Mouse (Mus musculus) R1 (cell line): ENCODE results near the gene Optn.

ENCODE experiments used
- DNase-seq: peaks from one replicate; pipeline ENCODE4 v3.0.0-alpha.2; 2018; ENCODE audit warnings: low read depth, low spot score

Optn gene

GRCm38 (mm10) chr2:5031215-5031614 lies 32.6 kb downstream of the Optn start:
- no peak for DNase-seq

GRCm38 (mm10) chr2:5029808-5030207 lies 34.0 kb downstream of the Optn start:
- no peak for DNase-seq

- DNase-seq: peak; percentile 45
Observed at GRCm38 (mm10) chr2:5028047-5028446, 35.8 kb downstream of the Optn start.

GRCm38 (mm10) chr2:5027057-5027456 lies 36.8 kb downstream of the Optn start:
- DNase-seq: peak; percentile 39

GRCm38 (mm10) chr2:5025162-5025733 lies 38.6 kb downstream of the Optn start:
- peak; percentile 83 for DNase-seq

GRCm38 (mm10) chr2:5023699-5024399 lies 40.0 kb downstream of the Optn start:
- DNase-seq: no peak

- no peak for DNase-seq
Observed at GRCm38 (mm10) chr2:5023275-5023674, 40.6 kb downstream of the Optn start.

GRCm38 (mm10) chr2:5019708-5020107 lies 44.1 kb downstream of the Optn start:
- DNase-seq: no peak

GRCm38 (mm10) chr2:5016922-5017321 lies 46.9 kb downstream of the Optn start:
- no peak for DNase-seq

GRCm38 (mm10) chr2:5015527-5015926 lies 48.3 kb downstream of the Optn start:
- no peak for DNase-seq

- DNase-seq: peak; percentile 88
Observed at GRCm38 (mm10) chr2:5014616-5015015, 49.2 kb downstream of the Optn start.

- peak; percentile 99 for DNase-seq
Observed at GRCm38 (mm10) chr2:5012491-5013324, 51.1 kb downstream of the Optn start, which contains the start of gene Mcm10. TSS of gene Mcm10 (minus strand) at chr2:5012791.

GRCm38 (mm10) chr2:5011898-5012490 lies 51.9 kb downstream of the Optn start:
- DNase-seq: no peak

GRCm38 (mm10) chr2:5007107-5007506 lies 56.7 kb downstream of the Optn start:
- no peak for DNase-seq

GRCm38 (mm10) chr2:5001266-5001665 lies 62.6 kb downstream of the Optn start:
- no peak for DNase-seq

GRCm38 (mm10) chr2:4998905-4999304 lies 64.9 kb downstream of the Optn start:
- no peak for DNase-seq

GRCm38 (mm10) chr2:4996421-4996824 lies 67.4 kb downstream of the Optn start:
- DNase-seq: no peak

GRCm38 (mm10) chr2:4995646-4996045 lies 68.2 kb downstream of the Optn start:
- DNase-seq: no peak

- DNase-seq: no peak
Observed at GRCm38 (mm10) chr2:4994436-4994835, 69.4 kb downstream of the Optn start.

GRCm38 (mm10) chr2:4993584-4993983 lies 70.3 kb downstream of the Optn start:
- no peak for DNase-seq

- DNase-seq: peak; percentile 48
Observed at GRCm38 (mm10) chr2:4988826-4989424, 74.9 kb downstream of the Optn start.
